Mouse (Mus musculus): Measurements from ENCODE around the gene Timm8b. TPM values are rescaled to one million over a fixed set of nuclear protein-coding genes. Genes with fewer than 3 reads are reported as not detected.
"Not testable (repeated sequence)": the region's sequence is repeated elsewhere in the genome, so short reads cannot be mapped to it uniquely, and the experiment has no call there.

The Timm8b gene
- polyA plus RNA-seq, 1 experiment from 2014 or later: 275 TPM

DNA sequence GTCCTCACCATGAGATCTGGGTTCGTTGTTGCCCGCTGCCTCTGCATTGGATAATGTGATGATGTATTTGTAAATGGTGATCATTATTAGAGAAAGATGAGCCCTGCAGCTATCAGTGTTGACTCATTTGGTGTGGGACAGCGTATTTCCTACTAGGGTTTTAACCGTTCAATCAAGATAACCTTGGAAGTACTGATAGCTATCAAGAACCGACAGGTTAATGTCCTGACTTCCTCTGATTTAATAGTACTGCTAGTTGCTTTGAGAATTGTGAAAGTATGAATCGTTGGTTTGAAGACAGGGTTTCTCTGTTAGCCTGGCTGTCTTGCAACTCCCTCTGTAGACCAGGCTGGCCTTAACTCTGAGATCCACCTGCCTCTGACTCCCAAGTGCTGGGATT lies 628 bp downstream of the Timm8b start:
- Histone ChIP-seq H3K9me3 (no peaks in the 10 kb centered on the region), H3K4me2 (peak overlapping the region; percentile 79), H3K9ac (peak overlapping the region; percentile 55), H3K4me1 (peaks cover 18% of the 10 kb centered on the region), H3K27ac (peak overlapping the region; percentile 85), H3K36me3 (peaks cover 13% of the 10 kb centered on the region; the same call in 1 of the 2 replicates), H3K27me3 (replicated peaks) (no peaks in the 10 kb centered on the region), H3K4me3 (replicated peaks) (peak overlapping the region; percentile 92)
- WGBS: 1% methylated on average over 6 of the region's 6 CpGs
- no peak for ATAC-seq (ENCODE audit: insufficient read depth, low FRiP score, low read depth)

DNA sequence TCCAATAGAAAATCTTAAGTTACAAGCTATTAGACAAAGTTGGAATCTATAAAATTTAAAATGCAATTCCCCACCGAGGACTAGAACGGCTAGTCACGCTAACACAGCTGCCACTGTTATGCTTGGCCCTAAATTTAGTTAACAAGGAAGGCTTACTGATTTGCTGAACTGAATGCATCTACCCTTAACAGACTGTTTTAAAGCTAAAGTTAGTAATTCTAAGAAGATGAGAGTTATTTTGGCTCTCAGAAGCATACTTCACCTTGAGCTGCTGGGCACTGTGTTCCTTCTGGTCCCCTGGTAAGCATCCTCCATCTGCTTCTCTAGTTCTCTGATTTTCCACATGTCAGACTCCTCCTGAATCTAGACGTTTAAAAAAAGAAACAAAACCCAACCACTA lies 8.4 kb downstream of the Timm8b start:
- no peak overlapping the region for H3K4me3 ChIP-seq (replicated peaks)
- H3K9me3 ChIP-seq: no peaks in the 10 kb centered on the region
- peaks cover 22% of the 10 kb centered on the region for H3K36me3 ChIP-seq
- ATAC-seq (ENCODE audit: insufficient read depth, low FRiP score, low read depth): no peak
- 86% methylated on average over 4 of the region's 4 CpGs for WGBS
- H3K27ac ChIP-seq: no peak overlapping the region
- H3K9ac ChIP-seq: no peak overlapping the region
- H3K4me1 ChIP-seq: no peaks in the 10 kb centered on the region
- H3K4me2 ChIP-seq: no peak overlapping the region
- no peaks in the 10 kb centered on the region for H3K27me3 ChIP-seq (replicated peaks)

DNA sequence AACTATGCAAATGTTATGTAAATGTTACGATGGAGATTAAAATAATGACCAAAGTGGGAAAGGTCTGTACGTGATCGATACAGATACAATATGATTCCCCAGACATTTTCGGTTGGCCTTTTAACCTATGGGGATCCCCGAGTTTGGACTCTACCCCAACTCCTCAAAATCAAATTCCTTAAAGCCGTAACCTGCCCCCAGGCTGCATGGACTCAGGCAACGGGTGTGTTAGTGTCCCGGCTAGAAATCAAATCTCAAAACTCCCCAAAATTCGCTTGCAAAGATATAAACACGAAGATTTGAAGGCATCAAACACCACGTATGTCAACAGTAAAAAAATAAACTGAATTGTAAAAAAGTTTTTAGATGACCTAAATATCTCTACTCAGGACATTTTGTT lies 12.5 kb downstream of the Timm8b start:
- Histone ChIP-seq H3K4me3 (replicated peaks) (peak overlapping the region; percentile 84), H3K9ac (peak overlapping the region; percentile 80), H3K27me3 (replicated peaks) (no peaks in the 10 kb centered on the region), H3K9me3 (no peaks in the 10 kb centered on the region), H3K4me1 (no peaks in the 10 kb centered on the region), H3K36me3 (peaks cover 15% of the 10 kb centered on the region), H3K27ac (peak overlapping the region; percentile 93; the same call in 1 of the 2 replicates), H3K4me2 (peak overlapping the region; percentile 66)
- WGBS: 36% methylated on average over 11 of the region's 11 CpGs
- no peak for ATAC-seq (ENCODE audit: insufficient read depth, low FRiP score, low read depth)

DNA sequence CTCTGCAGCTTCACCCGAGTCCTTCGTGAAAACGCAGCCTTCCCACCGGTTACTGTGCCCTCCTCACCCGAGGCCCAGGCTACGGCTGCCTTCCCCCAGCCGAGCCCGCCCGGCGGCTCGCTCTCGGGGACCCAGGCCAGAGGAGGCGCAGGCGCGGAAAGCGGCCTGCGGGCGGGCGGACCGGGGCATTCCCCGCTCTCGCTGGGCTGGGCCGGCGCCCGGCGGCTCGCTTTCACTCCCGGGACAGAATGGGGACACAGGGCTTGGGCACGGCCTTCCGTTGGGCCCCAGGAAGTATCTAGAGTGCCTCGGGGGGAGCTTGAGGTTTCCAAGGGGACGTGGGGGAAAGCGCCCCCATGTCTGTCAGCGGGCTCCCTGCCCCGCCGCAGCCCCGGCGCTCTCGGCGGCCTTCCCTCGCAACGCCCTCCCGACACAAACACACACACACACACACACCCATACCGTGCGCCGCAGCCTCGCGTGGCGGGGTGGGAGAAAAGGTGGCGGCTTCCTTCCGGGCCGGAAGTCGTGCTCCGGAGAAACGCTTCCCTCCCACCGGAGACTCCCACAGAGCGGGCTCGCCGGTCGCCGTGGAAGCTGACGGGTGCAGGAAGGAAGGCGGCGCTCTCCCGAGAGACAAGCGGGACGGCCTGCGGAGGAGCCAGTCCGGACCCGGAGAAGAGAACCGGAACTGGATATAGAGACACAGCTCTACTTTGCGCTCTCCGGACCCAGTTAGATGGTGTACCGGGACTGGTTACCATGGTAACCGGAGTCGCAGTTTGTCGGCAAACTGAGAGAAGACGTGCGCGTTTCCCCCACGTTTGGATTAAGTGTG lies 13.3 kb downstream of the Timm8b start, which contains the start of the genes Pih1d2 and Nkapd1:
TSS of gene Pih1d2 (plus strand) at position 556 of the 838 bp plus-strand sequence.
TSS of gene Nkapd1 (minus strand) at position 699 of the 838 bp plus-strand sequence.
- Histone ChIP-seq H3K9ac (peak within 1 kb of the TSS; percentile 80), H3K4me1 (no peaks in the 10 kb centered on the region), H3K27me3 (replicated peaks) (no peaks in the 10 kb centered on the region), H3K27ac (peak within 1 kb of the TSS; percentile 93), H3K4me3 (replicated peaks) (peak within 1 kb of the TSS; percentile 84), H3K36me3 (peaks cover 15% of the 10 kb centered on the region), H3K4me2 (peak within 1 kb of the TSS; percentile 66), H3K9me3 (no peaks in the 10 kb centered on the region)
- peak; percentile 92 for ATAC-seq (ENCODE audit: insufficient read depth, low FRiP score, low read depth)
- 0% methylated on average over 73 of the region's 81 CpGs for WGBS

DNA sequence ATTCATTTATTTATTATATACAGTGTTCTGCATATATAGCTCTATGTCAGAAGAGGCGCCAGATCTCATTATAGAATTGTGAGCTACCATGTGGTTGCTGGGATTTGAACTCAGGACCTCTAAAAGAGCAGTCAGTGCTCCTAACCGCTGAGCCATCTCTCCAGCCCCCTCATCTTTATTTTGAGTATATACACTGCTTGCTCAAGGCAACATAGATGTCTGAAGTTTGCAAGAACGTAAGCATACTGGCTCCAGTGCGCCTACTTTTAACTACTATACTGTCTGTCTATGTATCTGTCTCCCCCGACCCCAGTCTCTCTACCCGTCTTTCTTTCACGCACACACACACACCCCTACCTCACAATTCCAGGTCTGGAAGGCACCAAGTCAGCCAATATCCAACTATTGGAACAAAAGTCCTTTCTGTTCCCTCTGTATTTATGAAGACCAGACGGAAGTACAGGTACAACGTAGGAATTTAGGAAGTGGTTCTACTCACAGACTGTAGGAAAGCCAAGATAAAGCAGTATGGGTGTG lies 14.2 kb downstream of the Timm8b start:
- H3K9ac ChIP-seq: no peak overlapping the region

GRCm38 (mm10) chr9:50630903-50631302 lies 27.2 kb downstream of the Timm8b start:
- ATAC-seq (ENCODE audit: insufficient read depth, low FRiP score, low read depth); H3K27me3 ChIP-seq (replicated peaks); H3K4me2 ChIP-seq; H3K4me1 ChIP-seq; H3K9me3 ChIP-seq; H3K9ac ChIP-seq; H3K36me3 ChIP-seq; H3K27ac ChIP-seq; H3K4me3 ChIP-seq (replicated peaks): not testable (repeated sequence)
- 90% methylated on average over 6 of the region's 8 CpGs for WGBS

More for the DNA sequence above, 14.2 kb downstream of the Timm8b start:
- H3K27ac ChIP-seq: no peak overlapping the region
- H3K36me3 ChIP-seq: peaks cover 14% of the 10 kb centered on the region
- no peaks in the 10 kb centered on the region for H3K4me1 ChIP-seq
- WGBS: 56% methylated on average over 9 of the region's 9 CpGs
- no peaks in the 10 kb centered on the region for H3K27me3 ChIP-seq (replicated peaks)
- H3K9me3 ChIP-seq: no peaks in the 10 kb centered on the region
- peak overlapping the region; percentile 84 for H3K4me3 ChIP-seq (replicated peaks)
- ATAC-seq (ENCODE audit: insufficient read depth, low FRiP score, low read depth): no peak
- peak overlapping the region; percentile 66 for H3K4me2 ChIP-seq

DNA sequence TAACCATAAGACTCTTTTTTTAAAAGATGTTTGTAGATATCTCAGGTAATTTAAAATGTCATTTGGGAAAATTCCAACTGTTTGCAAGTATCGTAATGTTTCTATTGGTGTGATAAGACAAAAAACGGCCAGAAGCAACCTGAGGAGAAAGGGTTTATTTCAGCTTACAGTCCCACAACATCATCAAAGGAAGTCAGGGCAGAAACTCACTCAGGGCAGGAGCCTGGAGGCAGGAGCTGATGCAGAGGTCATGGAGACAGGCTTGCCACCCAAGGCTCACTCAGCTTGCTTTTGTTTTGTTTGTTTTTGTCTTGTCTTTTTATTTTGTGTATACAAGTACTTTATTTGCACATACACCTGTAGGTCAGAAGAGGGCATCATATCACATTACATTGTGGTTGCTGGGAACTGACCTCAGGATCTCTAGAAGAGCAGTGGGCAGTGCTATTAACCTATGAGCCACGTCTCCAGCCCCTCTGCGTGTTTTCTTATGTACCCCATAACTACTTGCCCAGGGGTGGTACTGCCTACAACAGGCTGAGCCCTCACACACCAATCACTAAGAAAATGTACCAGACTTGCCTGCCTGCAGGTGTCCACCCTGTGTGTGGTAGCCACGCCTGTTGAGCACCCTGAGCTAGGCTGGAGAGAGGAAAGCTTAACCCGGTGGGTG lies 28.4 kb downstream of the Timm8b start:
- Histone ChIP-seq H3K9me3 (no peaks in the 10 kb centered on the region), H3K9ac (no peak overlapping the region), H3K4me3 (replicated peaks) (no peak overlapping the region), H3K36me3 (peaks cover 7% of the 10 kb centered on the region; the same call in 1 of the 2 replicates), H3K27me3 (replicated peaks) (no peaks in the 10 kb centered on the region), H3K27ac (no peak overlapping the region), H3K4me1 (no peaks in the 10 kb centered on the region), H3K4me2 (no peak overlapping the region)
- WGBS: 84% methylated on average over 6 of the region's 6 CpGs
- ATAC-seq (ENCODE audit: insufficient read depth, low FRiP score, low read depth): no peak

- no peaks in the 10 kb centered on the region for H3K27me3 ChIP-seq (replicated peaks)
- no peaks in the 10 kb centered on the region for H3K4me1 ChIP-seq
- peaks cover 7% of the 10 kb centered on the region; the same call in 1 of the 2 replicates for H3K36me3 ChIP-seq
- no peak overlapping the region for H3K4me2 ChIP-seq
- ATAC-seq (ENCODE audit: insufficient read depth, low FRiP score, low read depth): no peak
- H3K4me3 ChIP-seq (replicated peaks): no peak overlapping the region
- 61% methylated on average over 2 of the region's 2 CpGs for WGBS
- H3K27ac ChIP-seq: no peak overlapping the region
- H3K9ac ChIP-seq: no peak overlapping the region
- H3K9me3 ChIP-seq: no peaks in the 10 kb centered on the region
Observed at GRCm38 (mm10) chr9:50633059-50633458, 29.3 kb downstream of the Timm8b start.

DNA sequence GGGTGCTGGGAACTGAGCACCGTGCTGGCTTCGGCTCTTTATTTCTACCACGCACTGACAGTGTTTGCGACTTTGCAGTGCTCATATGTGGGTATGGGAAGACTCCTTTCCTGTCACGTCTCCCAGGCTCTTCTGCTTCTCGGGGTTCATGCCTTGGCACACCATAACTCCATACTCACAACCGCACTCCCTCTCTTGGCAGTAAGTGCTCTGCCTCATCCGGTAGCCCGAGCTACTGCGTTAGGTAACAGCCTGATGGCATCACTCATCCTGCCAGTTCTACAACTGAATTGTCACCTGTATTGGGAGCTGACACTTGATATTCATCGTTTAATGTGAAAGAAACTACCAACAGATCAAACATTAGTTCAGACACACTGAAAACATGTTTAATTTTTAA lies 30.6 kb downstream of the Timm8b start:
- Histone ChIP-seq H3K27ac (no peak overlapping the region), H3K27me3 (replicated peaks) (no peaks in the 10 kb centered on the region), H3K9me3 (no peaks in the 10 kb centered on the region), H3K4me3 (replicated peaks) (no peak overlapping the region), H3K4me1 (no peaks in the 10 kb centered on the region), H3K36me3 (peaks cover 7% of the 10 kb centered on the region; the same call in 1 of the 2 replicates), H3K9ac (no peak overlapping the region), H3K4me2 (no peak overlapping the region)
- no peak for ATAC-seq (ENCODE audit: insufficient read depth, low FRiP score, low read depth)
- WGBS: 91% methylated on average over 11 of the region's 11 CpGs

DNA sequence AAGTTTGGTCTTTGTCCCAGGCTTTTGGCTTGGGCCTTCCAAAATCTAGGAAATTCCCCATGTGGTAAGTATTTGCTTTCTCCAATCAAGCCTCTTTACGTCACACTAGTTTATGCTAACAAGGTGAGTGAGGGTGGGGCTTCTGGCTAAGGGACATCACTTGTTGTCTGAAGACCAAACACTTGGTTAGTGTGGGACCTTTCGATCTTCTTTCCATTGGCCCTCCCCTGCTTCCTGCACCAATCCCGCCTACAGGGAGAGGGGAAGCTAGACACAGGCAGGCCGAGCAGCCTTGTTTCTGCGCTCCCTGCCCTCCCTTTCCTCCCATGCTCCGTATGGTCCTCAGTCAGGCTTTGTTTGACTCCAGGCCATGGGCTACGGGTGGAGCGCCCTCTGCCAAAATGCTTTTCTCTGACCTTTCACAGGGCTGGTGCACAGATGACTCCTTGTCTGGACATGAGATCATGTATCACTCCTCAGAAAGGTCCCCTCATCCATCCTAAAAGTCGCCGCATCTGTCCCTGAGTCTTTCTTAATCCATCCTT lies 43.2 kb downstream of the Timm8b start:
- H3K4me1 ChIP-seq: no peaks in the 10 kb centered on the region
- H3K36me3 ChIP-seq: peaks cover 44% of the 10 kb centered on the region
- WGBS: 78% methylated on average over 10 of the region's 10 CpGs
- H3K9me3 ChIP-seq: no peaks in the 10 kb centered on the region
- H3K4me3 ChIP-seq (replicated peaks): no peak overlapping the region
- H3K27me3 ChIP-seq (replicated peaks): no peaks in the 10 kb centered on the region
- no peak for ATAC-seq (ENCODE audit: insufficient read depth, low FRiP score, low read depth)
- no peak overlapping the region for H3K9ac ChIP-seq
- H3K4me2 ChIP-seq: no peak overlapping the region
- no peak overlapping the region for H3K27ac ChIP-seq

GRCm38 (mm10) chr9:50650503-50650902 lies 46.8 kb downstream of the Timm8b start:
- H3K27ac ChIP-seq: no peak overlapping the region
- WGBS: 90% methylated on average over 10 of the region's 10 CpGs

More at GRCm38 (mm10) chr9:50650503-50650902, 46.8 kb downstream of the Timm8b start:
- H3K36me3 ChIP-seq: peaks cover 38% of the 10 kb centered on the region
- no peak overlapping the region for H3K9ac ChIP-seq
- H3K27me3 ChIP-seq (replicated peaks): no peaks in the 10 kb centered on the region
- ATAC-seq (ENCODE audit: insufficient read depth, low FRiP score, low read depth): no peak
- no peaks in the 10 kb centered on the region for H3K4me1 ChIP-seq
- no peak overlapping the region for H3K4me2 ChIP-seq
- H3K4me3 ChIP-seq (replicated peaks): no peak overlapping the region
- no peaks in the 10 kb centered on the region for H3K9me3 ChIP-seq
